Mouse (Mus musculus) thymus, adult 2 months (tissue): ENCODE results near the gene Osbp2.

Source experiments
- CTCF ChIP-seq: fragments of 200-500 bp; IDR thresholded peaks from 2 replicates; pipeline ENCODE4 v1.5.1; 2012; ENCODE audit warnings: mild to moderate bottlenecking, control low read depth, low read length, moderate library complexity, borderline replicate concordance; ENCODE audit not compliant: control insufficient read depth, poor library complexity, insufficient read depth; ENCODE audit errors: extremely low read depth
- POLR2A ChIP-seq: fragments of 200-500 bp; IDR thresholded peaks from 2 replicates; pipeline ENCODE4 v1.6.1; 2012; ENCODE audit warnings: mild to moderate bottlenecking, low read length, control low read depth, moderate library complexity; ENCODE audit not compliant: control insufficient read depth, poor library complexity, insufficient read depth; ENCODE audit errors: extremely low read depth

GRCm38 (mm10) chr11:3671000-3671628, 192.6 kb downstream of the Osbp2 start:
- TF ChIP-seq CTCF (no peak), POLR2A (no peak)
